Mouse (Mus musculus) lung, adult 2 months (tissue): Measurements from ENCODE around the gene 1700024G13Rik. TPM values are rescaled to one million over a fixed set of nuclear protein-coding genes. Genes with fewer than 3 reads are reported as not detected.

Source experiments
- DNase-seq: peaks from one replicate; pipeline ENCODE4 v3.0.0; 2022
- H3K4me1 ChIP-seq: fragments of 200-500 bp; 2 replicates; pipeline ENCODE4 v1.6.1; 2011; ENCODE audit warnings: low read length; ENCODE audit not compliant: control insufficient read depth, insufficient read depth
- H3K4me3 ChIP-seq: fragments of 200-500 bp; replicated peaks from 2 replicates; pipeline ENCODE3; 2011; ENCODE audit warnings: low read depth, mild to moderate bottlenecking, control low read depth, low read length; ENCODE audit errors: extremely low read depth
- CTCF ChIP-seq: fragments of 200-500 bp; IDR thresholded peaks from 2 replicates; pipeline ENCODE4 v1.5.1; 2011; ENCODE audit warnings: mild to moderate bottlenecking, low read length, control low read depth; ENCODE audit not compliant: insufficient read depth
- POLR2A ChIP-seq: fragments of 200-500 bp; IDR thresholded peaks from 2 replicates; pipeline ENCODE4 v1.6.1; 2011; ENCODE audit warnings: low read depth, mild to moderate bottlenecking, control low read depth, low read length, borderline replicate concordance; ENCODE audit errors: extremely low read depth
- WGBS: fragments of 180-500 bp; shearing (Covaris S2); methylation state at CpG from one replicate; pipeline ENCODE4 v1.1.7; 2018; 5-methylcytosine and 5-hydroxymethylcytosine counted together
- polyA plus RNA-seq: library from polyadenylated mRNA; depleted of rRNA; stranded (reverse); fragments of >200 nt; gene quantifications from 2 replicates; pipeline ENCODE4 v1.2.3, GENCODE M21; 2012; rRNA removed

1700024G13Rik gene
- polyA plus RNA-seq, 1 experiment, result 9.1 TPM

DNA sequence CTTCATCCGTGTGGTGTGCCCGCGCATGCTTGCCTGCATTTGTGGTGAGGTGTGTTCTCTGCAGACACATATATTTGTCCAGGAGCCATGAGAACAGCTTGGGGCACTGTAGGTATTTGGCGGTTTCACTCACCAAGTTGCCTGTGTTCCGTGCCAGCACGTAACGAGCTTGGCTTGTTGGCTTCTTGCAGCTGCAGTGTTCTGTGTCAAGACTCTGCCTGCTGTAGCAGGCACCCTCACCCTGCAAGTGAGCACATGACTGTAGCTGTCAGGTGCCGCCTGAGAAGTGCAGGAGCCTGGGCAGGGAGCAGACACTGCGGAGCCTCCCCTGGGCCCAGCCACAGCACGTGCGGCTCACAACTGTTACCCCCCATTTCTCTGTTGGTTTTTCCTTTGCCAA, 51.6 kb downstream of the 1700024G13Rik start:
- TF ChIP-seq CTCF (no peak), POLR2A (no peak)
- Histone ChIP-seq H3K4me1 (no peaks in the 10 kb centered on the region), H3K4me3 (no peak overlapping the region)
- no peak for DNase-seq
- WGBS, result 81% methylated on average over 11 of the region's 11 CpGs

DNA sequence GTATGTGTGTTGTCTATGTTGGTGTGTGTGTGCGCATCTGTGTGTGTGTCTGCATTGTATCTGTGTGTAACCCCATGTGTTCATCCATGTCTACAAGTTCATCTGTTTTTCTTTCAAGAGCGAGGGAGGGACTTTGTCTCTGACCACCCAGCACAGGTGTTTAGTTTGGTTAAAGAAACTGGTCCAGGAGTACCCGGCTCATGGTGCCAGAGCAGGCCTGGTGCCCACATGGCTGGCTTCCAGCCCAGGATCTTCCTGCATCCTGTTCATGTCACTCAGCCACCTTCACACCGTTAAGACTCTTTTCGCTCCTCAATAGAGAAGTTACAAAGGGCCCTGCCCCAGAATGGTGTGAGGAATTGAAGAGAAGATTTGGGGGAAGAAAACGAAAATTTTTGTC, 52.2 kb downstream of the 1700024G13Rik start:
- TF ChIP-seq CTCF (no peak), POLR2A (no peak)
- H3K4me1 ChIP-seq, result no peaks in the 10 kb centered on the region
- H3K4me3 ChIP-seq, result no peak overlapping the region
- no peak for DNase-seq
- 58% methylated on average over 6 of the region's 6 CpGs for WGBS

DNA sequence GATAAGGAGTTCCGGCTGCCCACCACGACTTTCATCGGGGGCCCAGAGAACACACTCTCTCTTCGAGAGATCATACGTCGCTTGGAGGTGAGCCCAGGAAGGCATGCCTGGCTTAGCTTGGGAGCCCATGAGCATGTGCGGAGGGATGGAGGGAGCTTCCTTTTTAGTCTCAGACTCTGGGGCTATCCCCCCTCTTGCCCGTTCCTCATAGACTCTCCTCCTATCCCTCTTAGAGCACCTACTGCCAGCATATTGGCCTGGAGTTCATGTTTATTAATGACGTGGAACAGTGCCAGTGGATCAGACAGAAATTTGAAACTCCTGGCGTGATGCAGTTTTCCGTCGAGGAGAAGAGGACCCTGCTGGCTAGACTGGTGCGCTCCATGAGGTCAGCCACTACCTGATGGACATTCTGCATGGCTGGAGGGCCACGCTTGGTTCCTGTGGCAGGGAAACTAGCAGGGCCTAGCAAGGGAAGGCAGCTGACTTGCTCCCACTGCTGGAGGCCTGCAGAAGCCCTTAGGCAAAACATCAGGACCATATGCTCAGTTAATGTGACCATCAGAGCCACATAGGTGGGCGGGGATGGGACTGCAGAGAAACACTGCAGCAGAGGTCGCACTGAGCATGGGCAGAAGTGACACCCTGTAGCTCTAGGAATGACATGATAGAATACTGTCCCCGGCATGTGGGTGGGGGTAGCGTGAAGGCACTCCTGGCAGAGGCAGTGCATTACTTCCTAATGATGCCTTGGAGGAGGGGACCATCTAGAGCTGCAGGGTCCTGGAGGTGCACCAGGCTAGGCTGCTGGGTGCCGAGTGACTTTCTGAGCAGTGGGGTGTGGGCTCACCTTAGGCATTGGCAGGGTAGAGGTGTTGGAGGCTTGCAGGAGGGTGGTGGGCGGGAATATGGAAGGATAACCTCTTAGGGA, 55.4 kb downstream of the 1700024G13Rik start:
- TF ChIP-seq CTCF, result no peak
- TF ChIP-seq POLR2A, result no peak

DNA sequence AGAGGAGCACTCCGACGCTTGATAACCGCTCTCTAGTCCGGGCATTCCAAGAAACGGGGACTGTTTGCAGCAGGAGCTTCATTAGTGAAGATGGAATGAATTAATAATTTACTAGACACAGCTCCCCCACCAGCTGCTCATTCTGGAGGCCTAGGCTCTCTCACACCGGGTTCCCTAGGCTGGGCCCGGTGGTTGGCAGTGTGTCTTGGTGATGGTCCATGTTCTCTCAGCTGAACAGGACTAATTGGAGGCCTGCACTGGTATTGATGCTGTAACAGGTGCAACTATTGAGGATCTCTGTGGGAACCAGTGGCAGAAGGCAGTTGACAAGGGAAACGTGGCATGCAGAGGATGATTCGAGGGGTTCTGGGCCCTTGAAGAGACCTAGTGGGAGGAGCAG, 60.8 kb downstream of the 1700024G13Rik start:
- WGBS, result 85% methylated on average over 9 of the region's 9 CpGs
- Histone ChIP-seq H3K4me1 (no peaks in the 10 kb centered on the region), H3K4me3 (no peak overlapping the region)
- DNase-seq, result no peak
- no peak for TF ChIP-seq CTCF
- TF ChIP-seq POLR2A, result no peak

More for the DNA sequence above, 55.4 kb downstream of the 1700024G13Rik start:
- H3K4me3 ChIP-seq, result no peak overlapping the region
- no peaks in the 10 kb centered on the region for H3K4me1 ChIP-seq
- 87% methylated on average over 20 of the region's 20 CpGs for WGBS
- DNase-seq, result no peak

Other genes starting within 250 kb of the 1700024G13Rik start
- not detected in 2 replicates for gene Msmb, start 246.4 kb downstream of the 1700024G13Rik start, polyA plus RNA-seq
- gene Ncoa4, start 228.5 kb downstream of the 1700024G13Rik start, polyA plus RNA-seq, result 29.1 and 36.3 TPM in 2 replicates
- gene Timm23, start 186.5 kb downstream of the 1700024G13Rik start, polyA plus RNA-seq, result 83.6 and 93.2 TPM in 2 replicates
- gene Parg, start 186.4 kb downstream of the 1700024G13Rik start, polyA plus RNA-seq, result 4.1 and 4.9 TPM in 2 replicates
- 0.93 and 1.3 TPM in 2 replicates for gene Ogdhl, start 66.4 kb downstream of the 1700024G13Rik start, polyA plus RNA-seq
- gene Slc18a3, start 76.5 kb upstream of the 1700024G13Rik start, polyA plus RNA-seq, result 0.06 and 0.07 TPM in 2 replicates
- gene Chat, start 77.6 kb upstream of the 1700024G13Rik start, polyA plus RNA-seq, result 0.26 TPM in 1 of 2 replicates, not detected in the other
- gene Ercc6, start 125.1 kb upstream of the 1700024G13Rik start, polyA plus RNA-seq, result 3.2 and 4.8 TPM in 2 replicates
- gene Prrxl1, start 211.0 kb upstream of the 1700024G13Rik start, polyA plus RNA-seq, result not detected in 2 replicates